Mouse (Mus musculus) ovary, postnatal 10 days (tissue): ENCODE measurements around the gene Dram1.
A peak's percentile ranks its signal among the peaks of the same experiment; 100 is the strongest.

Source experiments
- DNase-seq: peaks from one replicate; pipeline ENCODE4 v3.0.0; 2022; ENCODE audit warnings: low spot score

Gene Dram1

GRCm38 (mm10) chr10:88379013-88379885, at the start of gene Dram1, which contains the start of gene Gnptab:
Dram1 (minus strand) TSS chr10:88379080.
Gnptab (plus strand) TSS chr10:88379132.
- peak; percentile 86 for DNase-seq

GRCm38 (mm10) chr10:88427998-88428397, 49.1 kb upstream of the Dram1 start:
- DNase-seq, result no peak

GRCm38 (mm10) chr10:88426896-88427295, 48.0 kb upstream of the Dram1 start:
- DNase-seq, result no peak

- DNase-seq, result no peak
Measured at GRCm38 (mm10) chr10:88426158-88426816, 47.4 kb upstream of the Dram1 start.

DNA sequence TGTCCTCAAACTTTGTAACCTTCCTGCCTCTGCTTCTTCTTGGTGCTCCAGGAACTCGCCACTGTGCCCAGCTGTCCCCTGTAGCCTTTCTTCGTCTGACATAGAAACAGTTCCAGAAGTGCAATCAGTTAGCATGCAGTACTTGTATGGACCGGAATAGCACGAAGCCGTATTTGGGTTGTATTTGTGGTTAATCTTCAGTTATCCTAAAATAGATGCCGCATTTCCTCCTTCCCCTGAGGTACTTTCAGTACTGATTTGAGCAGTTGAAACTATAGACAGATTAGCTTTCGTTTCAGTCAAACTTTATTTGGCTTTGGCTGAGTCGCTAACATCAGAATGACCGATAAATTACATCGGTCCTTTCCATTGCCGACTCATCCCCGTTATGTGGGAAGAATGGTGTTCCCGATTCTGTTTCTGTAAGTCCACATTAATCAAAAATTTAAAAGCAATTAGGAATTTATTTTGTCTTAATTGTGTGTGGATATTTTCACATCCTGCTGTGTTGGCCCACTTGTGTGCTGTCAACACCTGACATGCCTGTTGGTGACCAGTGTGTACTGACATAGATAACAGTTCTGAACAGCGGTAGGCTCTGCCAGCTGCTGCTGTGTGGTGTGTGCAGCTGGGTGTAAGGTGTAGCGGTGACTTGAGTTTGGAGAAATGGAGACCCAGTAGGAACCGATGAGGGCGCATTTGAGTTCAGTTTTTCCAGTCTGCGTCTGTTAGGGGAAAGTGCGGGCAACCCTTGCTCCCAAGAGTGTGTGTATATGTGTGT, 42.0 kb upstream of the Dram1 start:
- no peak for DNase-seq

- DNase-seq, result no peak
Measured at GRCm38 (mm10) chr10:88420141-88420541, 41.3 kb upstream of the Dram1 start.

- no peak for DNase-seq
Measured at GRCm38 (mm10) chr10:88417686-88418085, 38.8 kb upstream of the Dram1 start.

DNA sequence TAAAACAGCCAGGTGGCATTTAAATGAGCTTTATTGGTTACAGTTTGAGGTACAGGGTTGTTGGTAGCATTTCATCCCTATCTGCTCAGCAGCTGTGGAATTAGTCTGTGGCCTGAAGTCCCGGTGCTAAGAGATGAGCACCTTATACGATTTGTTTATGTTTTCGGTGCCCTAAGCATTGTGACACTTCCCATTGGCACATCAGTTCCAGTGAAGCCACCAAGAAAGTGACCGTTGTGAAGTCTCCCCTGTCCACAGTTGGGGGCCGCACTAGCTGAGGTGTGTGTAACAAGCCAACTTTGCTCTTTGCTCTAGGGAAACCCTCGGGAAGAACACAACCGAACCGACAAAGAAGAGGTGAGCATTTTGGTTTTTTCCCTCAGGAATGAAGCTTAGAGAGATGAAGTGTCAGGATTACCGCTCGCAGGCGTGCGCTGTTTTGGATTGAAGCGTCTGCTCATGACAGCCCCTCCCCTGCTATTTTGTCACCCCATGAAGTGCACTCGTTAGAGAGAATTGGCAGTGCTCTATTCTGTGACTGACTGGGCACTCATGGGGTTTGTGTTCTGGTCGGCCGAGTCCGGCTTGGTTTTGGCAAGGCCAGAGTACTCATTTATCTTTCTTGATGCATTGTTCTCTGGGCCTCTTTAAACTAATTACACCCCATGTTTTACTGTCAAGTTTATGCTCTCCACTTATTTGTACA, 33.6 kb upstream of the Dram1 start:
- no peak for DNase-seq

GRCm38 (mm10) chr10:88409751-88410150, 30.9 kb upstream of the Dram1 start:
- DNase-seq, result no peak

GRCm38 (mm10) chr10:88407875-88408631, 29.2 kb upstream of the Dram1 start:
- no peak for DNase-seq

- no peak for DNase-seq
Measured at GRCm38 (mm10) chr10:88405812-88406211, 26.9 kb upstream of the Dram1 start.

DNA sequence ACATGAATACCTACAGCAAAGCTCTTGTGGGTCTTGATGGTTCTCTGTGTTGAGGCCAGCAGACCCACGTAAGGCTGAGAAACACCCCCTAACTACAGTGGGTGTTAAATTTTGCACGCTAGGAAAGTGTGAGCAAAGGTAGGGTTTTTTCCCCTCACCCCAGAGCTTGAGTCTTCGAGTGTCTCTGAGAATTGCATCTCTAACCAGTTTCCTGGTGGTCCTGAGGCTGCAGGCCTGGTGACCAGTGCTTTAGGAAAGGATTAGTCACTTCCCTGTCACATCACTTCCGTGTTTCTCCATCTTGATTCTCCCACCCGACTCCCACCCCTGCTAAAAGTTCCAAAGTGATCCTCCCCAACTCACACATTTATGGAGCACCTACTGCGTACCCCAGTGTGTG, 25.3 kb upstream of the Dram1 start:
- DNase-seq, result no peak

- no peak for DNase-seq
Measured at GRCm38 (mm10) chr10:88403021-88403420, 24.1 kb upstream of the Dram1 start.

- no peak for DNase-seq
Measured at GRCm38 (mm10) chr10:88399271-88399670, 20.4 kb upstream of the Dram1 start.

DNA sequence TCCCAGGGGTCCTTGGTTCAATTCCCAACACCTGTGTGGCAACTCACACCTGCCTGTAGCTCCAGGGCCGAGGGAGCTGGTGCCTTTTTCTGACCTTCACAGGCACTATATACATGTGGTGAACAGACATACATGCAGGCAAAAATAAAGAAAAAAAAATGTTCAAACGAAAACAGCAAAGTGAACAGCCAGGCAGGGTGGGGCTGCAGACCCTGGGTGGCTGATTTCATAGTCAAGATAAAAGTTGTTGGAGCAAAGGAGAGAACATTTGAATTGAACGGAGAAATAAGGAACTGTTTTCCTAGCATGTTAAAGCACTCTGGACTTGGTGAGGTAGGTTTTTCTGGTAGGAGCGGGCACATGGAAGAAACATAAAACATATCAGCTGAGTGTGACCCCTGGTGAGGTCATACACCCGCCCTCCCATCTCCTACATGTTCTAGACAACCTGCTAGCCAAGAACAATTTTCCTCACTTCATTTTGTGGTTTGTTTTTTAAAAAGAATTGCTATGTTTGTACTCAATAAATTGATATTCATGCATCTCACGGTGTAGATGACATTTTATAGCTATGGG, 19.9 kb upstream of the Dram1 start:
- DNase-seq, result no peak

GRCm38 (mm10) chr10:88392181-88392847, 13.4 kb upstream of the Dram1 start:
- no peak for DNase-seq

DNA sequence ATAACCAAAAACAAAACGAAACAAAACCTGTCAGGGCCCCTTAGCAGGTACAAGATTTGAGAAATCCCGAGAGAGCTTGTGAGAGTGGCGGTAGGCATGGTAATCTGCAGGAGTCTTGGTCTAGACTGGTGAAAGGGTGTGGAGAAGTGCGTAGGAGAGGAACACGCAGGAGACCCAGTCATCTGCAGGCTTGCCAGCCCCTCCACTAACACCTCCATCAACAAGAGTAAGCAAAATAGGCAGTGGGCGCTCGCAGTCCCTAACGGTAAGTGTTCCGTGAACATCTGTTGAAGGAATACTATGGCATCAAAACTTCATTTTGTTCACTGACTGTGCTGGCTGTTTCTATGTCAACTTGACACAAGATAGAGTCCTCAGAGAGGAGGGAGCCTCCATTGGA, 12.6 kb upstream of the Dram1 start:
- DNase-seq, result no peak

GRCm38 (mm10) chr10:88390096-88390790, 11.4 kb upstream of the Dram1 start:
- no peak for DNase-seq

- DNase-seq, result no peak
Measured at GRCm38 (mm10) chr10:88389576-88389975, 10.7 kb upstream of the Dram1 start.

DNA sequence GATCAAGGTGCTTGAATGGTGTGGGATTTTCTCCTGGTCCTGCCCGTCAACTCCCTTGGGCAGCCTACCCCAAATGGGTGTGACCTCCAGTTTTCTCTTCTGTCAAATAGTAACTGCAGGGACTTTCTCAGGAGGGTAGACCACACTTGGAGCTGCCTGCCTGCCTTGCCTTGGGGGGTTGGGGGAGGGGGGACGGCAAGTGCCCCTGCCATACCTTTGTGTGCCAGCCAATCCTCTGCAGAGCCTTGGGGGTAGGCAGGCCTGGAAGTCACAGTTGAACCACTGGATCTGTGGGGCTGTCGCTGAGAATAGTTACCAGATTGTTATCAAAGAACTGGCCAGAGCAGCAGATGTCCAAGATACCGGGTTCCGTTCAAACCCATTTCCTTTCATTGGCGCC, 7.4 kb upstream of the Dram1 start:
- DNase-seq, result no peak
